Mouse (Mus musculus) left cerebral cortex, adult 2 months (tissue): ENCODE results near the gene Pramef20. TPM values are rescaled to one million over a fixed set of nuclear protein-coding genes. Genes with fewer than 3 reads are reported as not detected.
"Not testable (repeated sequence)": the region's sequence is repeated elsewhere in the genome, so short reads cannot be mapped to it uniquely, and the experiment has no call there.

Experiments
- DNase-seq, 2 experiments: peaks; one replicate each; pipeline ENCODE4 v3.0.0; 2021 to 2022; ENCODE audit warnings: low spot score in 2 of 2, mixed read lengths in 1 of 2; ENCODE audit errors: extremely low spot score in 1 of 2
- H3K27ac ChIP-seq: fragments of 200-600 bp; 2 replicates; pipeline ENCODE4 v1.8.1; 2022
- H3K4me3 ChIP-seq: fragments of 200-600 bp; 2 replicates; pipeline ENCODE4 v1.8.1; 2022
- CTCF ChIP-seq: fragments of 200-600 bp; IDR thresholded peaks from 2 replicates; pipeline ENCODE4 v1.8.1; 2022; ENCODE audit warnings: antibody characterized with exemption, mild to moderate bottlenecking, moderate library complexity
- intact Hi-C: fragments of 180-260 bp; cut with DNase I; formaldehyde crosslinking; loops from one replicate; pipeline ENCODE4 v1.15.1; 2025
- long read RNA-seq, 2 experiments: library from polyadenylated mRNA; stranded (forward); transcript quantifications; one replicate each; pipeline ENCODE4 v2.0.0; 2021; ENCODE audit warnings: borderline mapping rate in 2 of 2
- total RNA-seq, 2 experiments: library from RNA; stranded (reverse); gene quantifications; 2 replicates each; pipeline ENCODE4 v1.2.3; 2021

The Pramef20 gene
- total RNA-seq: not detected
- long read RNA-seq, experiment 1: 0 reads
- long read RNA-seq, experiment 2: 0 reads

DNA sequence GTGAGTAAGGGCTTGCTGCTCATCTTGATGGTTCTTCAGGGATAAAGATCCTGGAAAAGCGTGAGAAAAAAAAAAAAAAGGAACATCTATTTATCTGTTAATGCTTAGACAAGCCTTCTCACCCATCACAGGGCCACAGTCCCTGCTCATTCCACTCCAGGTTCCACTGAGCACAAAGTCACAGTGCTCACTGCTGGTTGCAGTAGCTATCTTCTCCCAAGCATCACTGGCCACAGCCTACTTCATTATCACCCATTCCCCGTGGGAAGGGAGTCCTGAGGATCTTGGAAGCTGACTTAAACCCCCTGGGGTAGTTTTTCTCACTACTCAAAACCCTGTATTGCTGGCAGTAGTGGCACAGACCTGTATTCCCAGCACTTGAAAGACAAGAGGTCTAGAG, at the start of gene Pramef20:
Gene Pramef20, minus strand, starts transcription at position 23 of the 400 bp plus-strand sequence.
- no peak for TF ChIP-seq CTCF
- Histone ChIP-seq H3K4me3 (no peak within 1 kb of the TSS), H3K27ac (no peak within 1 kb of the TSS)
- no peak for DNase-seq
- intact Hi-C loops: no loop called here

DNA sequence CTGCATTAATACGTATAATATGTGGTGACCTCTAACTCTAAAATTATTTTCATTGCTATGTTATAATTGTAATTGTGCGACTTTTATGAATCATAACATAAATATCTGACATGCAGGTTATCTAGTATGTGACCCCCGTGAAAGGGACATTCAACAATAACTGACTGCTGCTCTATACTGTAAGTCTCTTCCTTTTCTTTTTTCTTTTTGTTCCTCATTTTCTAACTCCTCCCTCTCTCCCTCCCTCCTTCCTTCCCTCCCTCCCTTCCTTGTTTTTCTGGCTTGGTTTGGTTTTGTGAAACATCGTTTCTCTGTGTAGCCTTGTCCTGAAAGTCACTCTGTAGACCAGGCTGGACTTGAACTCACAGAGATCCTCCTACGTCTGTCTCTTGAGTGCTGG, 46.9 kb upstream of the Pramef20 start:
- H3K27ac ChIP-seq: no peak overlapping the region
- no peak for DNase-seq
- no peak for TF ChIP-seq CTCF
- intact Hi-C loops: no loop called here
- H3K4me3 ChIP-seq: no peak overlapping the region

DNA sequence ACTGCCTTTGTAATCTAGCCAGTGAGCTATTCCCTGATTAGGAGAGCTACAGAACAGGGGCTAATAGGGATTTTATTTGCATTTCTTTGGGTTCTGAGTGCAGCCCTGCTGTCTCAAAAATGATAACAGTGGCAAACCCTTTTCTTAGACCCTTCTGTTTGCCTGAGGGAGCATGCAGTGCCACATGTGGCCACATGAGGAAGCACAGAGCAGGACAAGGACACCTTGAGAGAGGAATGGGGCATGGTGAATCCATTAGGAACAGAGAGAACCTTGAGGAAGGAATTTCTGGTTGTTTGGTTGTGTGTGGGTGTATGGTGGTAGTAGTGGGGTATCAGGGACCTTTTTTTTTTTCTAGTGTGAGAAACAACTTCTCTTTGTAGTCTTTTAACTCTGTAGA, 42.9 kb upstream of the Pramef20 start:
- Histone ChIP-seq H3K27ac (no peak overlapping the region), H3K4me3 (no peak overlapping the region)
- TF ChIP-seq CTCF: no peak
- intact Hi-C loops: no loop called here
- DNase-seq: no peak

DNA sequence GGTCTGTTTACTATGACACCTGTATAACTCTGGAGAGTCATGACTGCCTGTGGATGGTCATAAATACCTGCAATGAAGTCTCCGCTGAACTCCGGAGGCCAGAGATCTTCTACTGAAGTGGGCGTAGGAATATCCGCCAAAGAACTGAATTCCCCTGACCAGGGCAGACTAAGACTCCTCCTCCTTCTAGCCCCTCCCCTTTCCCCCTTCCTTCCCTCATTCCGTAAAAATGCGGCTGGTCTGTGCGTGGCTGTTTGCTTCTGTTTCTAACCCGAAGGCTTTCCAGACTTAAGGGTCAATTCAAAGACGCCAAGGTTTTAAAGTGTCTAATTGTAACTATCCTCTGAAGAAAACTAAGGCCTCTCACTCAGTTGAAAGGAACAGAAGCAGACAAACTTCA, 30.6 kb upstream of the Pramef20 start, which contains the start of gene Pramef12:
Gene Pramef12, minus strand, starts transcription at position 175 of the 400 bp plus-strand sequence.
- intact Hi-C loops: no loop called here
- Histone ChIP-seq H3K4me3 (no peak within 1 kb of the TSS), H3K27ac (no peak within 1 kb of the TSS)
- DNase-seq: no peak
- TF ChIP-seq CTCF: no peak

DNA sequence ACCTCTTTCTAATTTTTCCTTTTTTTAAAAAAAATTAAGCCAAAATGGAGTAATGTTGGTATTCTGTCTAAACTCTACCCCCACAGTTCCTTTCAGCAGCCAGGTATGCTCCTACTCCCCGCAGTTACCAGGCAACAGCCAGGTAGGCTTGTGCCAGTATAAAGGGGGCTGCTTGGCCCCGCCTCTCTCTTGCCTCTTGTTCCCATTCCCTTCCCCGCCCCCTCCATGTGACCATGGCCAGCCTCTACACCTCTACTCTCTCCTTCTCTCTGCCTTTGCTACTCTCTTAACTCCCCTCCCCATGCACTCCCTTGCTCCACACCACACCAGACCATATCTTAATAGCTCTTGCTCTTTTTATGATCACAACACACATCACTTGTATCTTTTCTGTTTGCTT, 28.5 kb upstream of the Pramef20 start:
- DNase-seq: no peak
- H3K4me3 ChIP-seq: no peak overlapping the region
- intact Hi-C loops: no loop called here

DNA sequence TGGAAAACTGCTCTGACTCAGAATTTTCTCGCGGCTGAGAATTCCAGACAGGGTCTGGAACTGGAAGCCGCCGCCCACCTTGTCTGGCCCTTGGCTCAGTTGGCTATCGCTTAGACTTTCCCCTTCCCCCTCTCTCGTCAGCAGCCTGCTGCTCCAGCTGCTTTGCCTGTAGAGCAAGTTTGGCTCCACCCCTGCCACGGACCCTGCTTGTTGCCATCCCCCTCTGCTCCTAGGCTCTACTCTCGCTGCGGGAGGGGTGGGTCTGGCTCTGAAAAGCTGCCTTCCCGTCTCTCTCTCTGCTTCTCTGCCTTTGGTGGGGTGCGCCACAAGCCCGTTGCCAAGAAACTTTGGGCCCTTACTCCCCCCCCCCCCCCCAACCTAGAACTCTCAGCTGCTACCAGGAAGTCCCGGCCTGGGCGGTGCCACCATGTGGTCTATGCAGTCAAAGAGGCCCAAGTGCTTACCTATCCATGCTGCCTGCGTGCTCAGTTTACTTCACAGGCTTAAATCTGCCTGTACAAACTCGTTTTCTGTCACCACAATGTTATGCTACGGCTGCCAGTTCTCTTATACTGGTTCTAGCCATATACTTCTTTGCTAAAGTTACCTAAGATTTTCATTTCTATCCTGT, 26.8 kb upstream of the Pramef20 start:
- no peak for TF ChIP-seq CTCF
- DNase-seq: no peak
- Histone ChIP-seq H3K4me3 (no peak overlapping the region), H3K27ac (no peak overlapping the region)
- intact Hi-C loops: no loop called here

More for the DNA sequence above, 28.5 kb upstream of the Pramef20 start:
- no peak for TF ChIP-seq CTCF
- no peak overlapping the region for H3K27ac ChIP-seq

DNA sequence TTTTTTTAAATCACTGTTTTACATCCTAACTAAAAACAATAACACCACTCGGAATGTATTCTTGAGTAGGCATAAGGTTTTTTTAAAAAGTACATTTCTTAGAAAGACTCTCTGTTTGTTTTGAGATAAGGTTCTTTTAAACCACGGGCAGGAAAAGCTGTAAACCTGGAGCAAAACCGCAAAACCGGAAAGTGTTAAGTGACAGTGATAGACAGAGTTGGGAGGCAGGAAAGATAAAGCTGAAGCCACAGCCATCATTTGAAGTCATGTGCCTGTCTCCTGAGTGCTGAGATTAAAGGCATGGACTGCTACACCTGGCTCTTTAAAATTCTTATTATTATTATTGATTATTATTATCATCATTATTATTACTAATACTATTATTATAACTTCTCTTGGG, 25.0 kb upstream of the Pramef20 start:
- no peak for TF ChIP-seq CTCF
- Histone ChIP-seq H3K27ac (no peak overlapping the region), H3K4me3 (no peak overlapping the region)
- no peak for DNase-seq
- intact Hi-C loops: no loop called here

DNA sequence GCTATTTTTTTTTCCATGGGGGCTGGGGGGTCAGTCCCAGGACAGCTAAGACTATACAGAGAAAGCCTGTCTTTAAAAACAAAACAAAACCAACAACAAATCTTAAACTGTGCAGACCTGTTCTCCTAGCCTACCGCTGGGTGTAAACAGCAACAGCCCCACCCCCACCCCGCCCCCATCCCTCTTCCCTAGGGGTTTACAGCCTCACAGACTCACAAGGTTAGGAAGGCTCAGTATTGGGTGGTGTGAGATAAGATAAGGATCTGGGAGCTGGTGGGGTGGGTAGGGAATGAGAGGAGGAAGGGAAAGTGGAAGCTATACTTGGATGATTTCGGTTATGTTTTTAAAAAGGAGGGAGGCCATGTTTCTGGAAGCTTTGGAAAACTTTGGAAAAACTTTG, 18.6 kb upstream of the Pramef20 start:
- Histone ChIP-seq H3K27ac (no peak overlapping the region), H3K4me3 (no peak overlapping the region)
- no peak for TF ChIP-seq CTCF
- intact Hi-C loops: no loop called here
- no peak for DNase-seq

DNA sequence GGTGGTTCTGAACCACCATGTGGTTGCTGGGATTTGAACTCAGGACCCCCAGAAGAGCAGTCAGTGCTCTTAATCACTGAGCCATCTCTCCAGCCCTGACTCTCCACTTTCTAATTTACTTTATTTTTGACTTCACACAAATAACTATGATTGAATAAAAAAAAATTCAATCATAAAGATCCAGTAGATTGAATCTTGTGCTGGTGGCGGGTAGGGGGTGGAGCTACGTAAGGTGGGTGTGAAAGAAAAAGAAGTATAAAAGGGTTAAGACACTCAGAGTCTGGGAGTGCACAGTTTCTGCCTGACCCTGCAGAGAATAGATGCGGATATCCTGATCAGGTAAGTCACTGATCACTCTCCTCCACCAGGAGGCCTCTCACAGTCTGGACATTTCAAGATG, 20.1 kb downstream of the Pramef20 start, which contains the start of gene Gm13119:
Gene Gm13119, plus strand, starts transcription at position 301 of the 400 bp plus-strand sequence.
- H3K27ac ChIP-seq, H3K4me3 ChIP-seq, intact Hi-C loops, DNase-seq: not testable (repeated sequence)

DNA sequence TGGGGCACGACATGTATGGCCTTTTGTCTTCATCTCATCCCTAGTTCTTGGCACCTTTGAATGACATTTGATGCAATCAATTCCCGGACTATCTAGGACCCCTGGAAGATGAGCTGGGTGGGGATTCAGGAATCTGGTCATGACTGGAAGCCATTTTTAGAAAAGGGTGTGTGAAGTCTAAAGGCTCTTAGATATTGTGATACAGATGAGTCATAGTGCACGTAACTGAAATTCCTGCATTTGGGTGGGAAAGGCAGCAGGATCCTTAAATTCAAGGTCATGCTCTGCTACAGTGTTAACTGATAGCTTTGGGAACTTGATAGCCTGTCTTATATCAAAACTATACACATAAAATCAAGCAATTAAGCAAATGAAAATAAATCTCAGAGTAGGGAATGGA, 41.9 kb downstream of the Pramef20 start:
- H3K4me3 ChIP-seq, H3K27ac ChIP-seq, intact Hi-C loops, DNase-seq: not testable (repeated sequence)

DNA sequence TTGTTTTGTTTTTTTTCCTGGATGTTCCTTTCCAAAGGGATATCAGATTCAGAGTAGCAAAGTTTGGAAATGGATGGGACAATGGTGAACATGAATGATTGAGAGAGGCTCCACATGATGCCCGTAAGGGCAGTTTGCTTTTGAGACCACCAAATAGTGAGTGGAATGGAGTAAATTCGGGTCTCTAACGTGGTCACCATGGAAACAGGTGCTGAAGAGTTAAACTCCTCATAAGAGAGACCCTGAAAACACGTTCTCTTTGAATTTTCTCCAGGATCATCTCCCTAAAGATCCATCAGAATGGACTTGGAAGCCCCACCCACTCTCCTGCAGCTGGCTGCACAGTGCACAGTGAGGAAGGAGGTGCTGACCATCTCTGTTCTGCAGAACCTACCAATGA, 47.8 kb downstream of the Pramef20 start, which contains the start of gene Gm13128:
Gene Gm13128, plus strand, starts transcription at position 301 of the 400 bp plus-strand sequence.
- H3K27ac ChIP-seq, DNase-seq, intact Hi-C loops, H3K4me3 ChIP-seq: not testable (repeated sequence)

Other genes with a start within 250 kb of the Pramef20 start
- not detected for gene Oog3, start 215.3 kb downstream of the Pramef20 start, total RNA-seq
- not detected for gene Oog2, start 187.2 kb downstream of the Pramef20 start, total RNA-seq
- not detected for gene C87977, start 164.6 kb downstream of the Pramef20 start, total RNA-seq
- not detected for gene Pramel5, start 97.4 kb downstream of the Pramef20 start, total RNA-seq
- not detected for gene Gm13128, start 47.7 kb downstream of the Pramef20 start, total RNA-seq
- not detected for gene Gm13119, start 20.0 kb downstream of the Pramef20 start, total RNA-seq
- gene Pramef12, start 30.5 kb upstream of the Pramef20 start, total RNA-seq: not detected
- not detected for gene 1700012P22Rik, start 60.8 kb upstream of the Pramef20 start, total RNA-seq
- not detected for gene Gm9944, start 75.4 kb upstream of the Pramef20 start, total RNA-seq
- not detected for gene Aadacl3, start 85.8 kb upstream of the Pramef20 start, total RNA-seq
- gene 9430007A20Rik, start 141.9 kb upstream of the Pramef20 start, total RNA-seq: not detected
- gene Gm13124, start 187.2 kb upstream of the Pramef20 start, total RNA-seq: not detected
- not detected for gene Aadacl4, start 235.8 kb upstream of the Pramef20 start, total RNA-seq